Mouse (Mus musculus): Measurements from ENCODE around the gene Mtnr1b. TPM values are rescaled to one million over a fixed set of nuclear protein-coding genes. Genes with fewer than 3 reads are reported as not detected.
"Not testable (repeated sequence)": the region's sequence is repeated elsewhere in the genome, so short reads cannot be mapped to it uniquely, and the experiment has no call there.

The Mtnr1b gene
- total RNA-seq (2014; fragmentation: Nextera tagmentation), result not detected in 2 replicates
- not detected in 2 replicates for total RNA-seq (2017)

DNA sequence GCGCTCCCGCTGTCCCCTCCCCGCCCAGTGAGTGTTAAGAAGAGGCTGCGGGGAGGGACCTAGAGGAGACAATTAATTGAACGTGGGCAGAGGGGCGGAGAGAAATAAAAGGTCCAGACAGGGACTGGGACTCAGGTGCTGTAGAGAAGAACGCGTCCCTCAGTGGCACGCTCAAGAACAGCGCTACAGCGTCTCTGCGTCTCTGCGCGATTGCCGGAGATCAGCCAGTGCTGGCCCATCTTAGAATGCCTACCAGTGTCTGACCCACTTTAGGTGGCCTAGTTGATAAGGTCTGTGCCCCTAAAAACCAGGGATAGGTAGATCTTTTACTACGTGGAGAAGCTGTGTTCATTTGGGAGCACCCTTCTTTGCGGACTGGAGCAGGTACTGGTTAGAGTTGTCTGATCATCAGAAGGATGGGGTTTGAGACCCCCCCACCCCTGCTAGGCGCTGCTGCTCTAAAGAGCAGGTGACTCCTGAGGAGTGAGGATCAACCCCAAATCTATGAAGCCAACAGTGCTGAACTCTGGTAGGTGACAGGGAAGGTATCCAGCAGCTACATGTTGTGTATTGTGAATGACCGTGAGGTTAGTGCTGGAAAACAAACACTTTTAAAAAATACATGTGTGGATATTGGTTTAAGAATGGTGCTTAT lies at the start of gene Mtnr1b:
TSS of gene Mtnr1b (minus strand) at position 51 of the 655 bp plus-strand sequence.
- ATAC-seq (replicated peaks; ENCODE audit: low FRiP score, low TSS enrichment, poor library complexity, severe bottlenecking), result no peak

DNA sequence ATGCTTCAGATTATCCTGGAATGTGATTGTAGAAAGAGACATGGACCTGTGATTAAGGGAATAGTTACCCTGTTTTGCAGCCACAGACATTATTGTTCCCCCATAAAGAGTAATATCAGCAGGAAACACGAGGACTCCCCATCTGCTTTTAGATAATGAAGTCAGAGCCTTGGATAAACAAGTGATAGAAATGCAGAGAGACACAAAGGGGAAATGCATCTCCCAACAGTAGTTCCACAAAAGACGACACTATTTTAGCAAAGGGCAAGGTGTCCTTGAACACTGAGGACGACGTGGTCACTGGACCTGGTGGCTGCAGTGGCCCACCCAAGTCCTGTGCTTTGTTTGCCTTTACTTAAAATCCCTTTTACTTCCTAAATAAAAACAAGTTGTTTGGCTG lies 45.9 kb upstream of the Mtnr1b start:
- no peak for ATAC-seq (replicated peaks; ENCODE audit: low FRiP score, low TSS enrichment, poor library complexity, severe bottlenecking)

DNA sequence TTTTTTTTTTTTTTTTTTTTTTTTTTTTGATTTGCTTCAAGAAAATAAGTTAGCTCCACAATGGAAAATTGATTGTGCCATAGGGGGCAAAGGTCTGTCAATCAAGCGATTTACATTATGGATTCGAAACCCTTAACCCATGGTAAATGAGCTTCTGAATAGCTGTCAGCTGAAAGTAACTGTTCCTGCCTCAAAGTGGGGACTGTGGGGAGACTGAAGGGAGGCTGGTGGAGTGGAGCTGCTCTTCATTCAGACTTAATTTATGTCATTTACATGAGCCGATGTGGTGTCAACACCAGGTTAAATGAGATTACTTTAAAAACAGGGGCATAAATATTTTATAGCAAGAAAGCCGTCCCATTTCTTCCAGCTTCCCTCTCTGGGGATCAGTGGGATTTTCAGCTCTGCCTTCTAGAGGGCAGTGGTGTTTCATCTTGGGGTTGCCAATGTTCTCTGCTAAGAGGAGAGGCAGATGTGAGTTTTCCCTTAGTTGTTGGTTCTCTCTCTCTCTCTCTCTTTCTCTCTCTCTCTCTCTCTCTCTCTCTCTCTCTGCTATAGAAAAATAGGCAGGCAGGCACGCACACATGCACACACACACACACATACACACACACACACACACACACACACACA lies 45.1 kb upstream of the Mtnr1b start:
- ATAC-seq (replicated peaks; ENCODE audit: low FRiP score, low TSS enrichment, poor library complexity, severe bottlenecking), result no peak

DNA sequence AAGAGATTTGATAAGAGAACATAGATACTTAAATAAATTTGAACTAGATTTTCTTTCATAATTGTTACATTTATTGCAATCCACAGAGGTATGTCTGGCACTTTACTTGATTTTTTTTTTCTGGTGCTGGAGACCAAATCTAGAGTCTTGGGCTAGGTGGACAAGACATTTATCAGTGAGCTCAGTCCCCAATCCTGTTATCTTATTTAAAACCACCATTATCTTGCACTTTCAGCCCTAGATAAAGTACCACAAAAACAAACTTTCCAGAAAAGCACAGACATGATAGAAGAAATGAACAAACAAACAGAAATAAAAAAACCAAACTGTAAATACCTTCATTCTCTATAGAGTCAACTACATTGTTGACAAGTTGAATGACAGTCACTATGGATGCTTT lies 42.2 kb upstream of the Mtnr1b start:
- no peak for ATAC-seq (replicated peaks; ENCODE audit: low FRiP score, low TSS enrichment, poor library complexity, severe bottlenecking)

DNA sequence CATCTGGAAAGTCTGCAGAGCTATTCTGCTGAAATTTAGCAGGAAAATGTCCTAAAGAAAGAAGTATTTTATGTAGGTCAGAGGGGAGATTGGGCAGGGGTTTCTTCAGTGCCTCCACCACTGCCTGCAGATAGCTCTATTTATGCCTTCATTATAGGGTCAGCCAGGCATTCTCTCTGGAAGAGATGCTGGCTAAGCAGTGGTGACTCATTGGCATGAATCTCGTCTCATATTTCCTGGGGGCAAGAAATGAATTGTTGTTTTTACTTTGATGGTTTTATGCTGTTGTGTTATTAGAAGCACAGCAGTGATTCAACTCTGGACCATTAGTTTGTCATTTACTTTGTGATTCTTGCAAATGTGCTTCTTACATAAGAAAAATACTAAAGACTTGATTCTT lies 38.4 kb upstream of the Mtnr1b start:
- no peak for ATAC-seq (replicated peaks; ENCODE audit: low FRiP score, low TSS enrichment, poor library complexity, severe bottlenecking)

DNA sequence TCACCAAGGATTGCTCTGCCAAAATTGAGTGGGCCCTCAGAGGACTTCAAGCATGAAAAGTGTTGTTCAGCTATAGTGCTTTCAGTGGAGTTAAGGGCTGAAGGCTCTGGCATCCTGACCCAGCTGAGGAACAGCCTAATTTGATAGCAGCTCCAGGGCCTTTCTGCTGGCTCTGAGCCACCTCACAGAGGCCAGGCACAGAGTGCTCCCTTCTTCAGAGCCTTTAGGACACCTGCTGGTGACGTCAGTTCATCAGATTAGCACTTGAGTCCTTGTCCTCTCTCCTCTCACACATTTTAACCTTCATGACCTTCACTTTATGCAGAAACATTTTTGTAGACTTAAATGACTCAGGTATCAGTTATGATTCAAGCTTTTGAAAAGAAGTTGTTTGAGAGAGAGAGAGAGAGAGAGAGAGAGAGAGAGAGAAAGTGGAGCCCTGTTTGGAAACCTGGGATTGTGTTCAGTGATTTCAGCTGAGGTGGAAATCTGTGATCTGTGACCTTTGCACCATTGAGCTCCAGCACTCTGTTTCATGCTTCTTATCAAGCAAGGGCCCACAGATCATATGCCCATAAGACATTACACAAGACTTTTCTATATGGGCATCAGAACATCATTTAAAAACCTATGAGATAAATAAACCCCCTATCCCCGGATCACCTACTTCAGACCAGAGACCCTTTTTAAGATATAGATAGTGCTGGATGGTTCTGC lies 35.2 kb upstream of the Mtnr1b start:
- no peak for ATAC-seq (replicated peaks; ENCODE audit: low FRiP score, low TSS enrichment, poor library complexity, severe bottlenecking)

DNA sequence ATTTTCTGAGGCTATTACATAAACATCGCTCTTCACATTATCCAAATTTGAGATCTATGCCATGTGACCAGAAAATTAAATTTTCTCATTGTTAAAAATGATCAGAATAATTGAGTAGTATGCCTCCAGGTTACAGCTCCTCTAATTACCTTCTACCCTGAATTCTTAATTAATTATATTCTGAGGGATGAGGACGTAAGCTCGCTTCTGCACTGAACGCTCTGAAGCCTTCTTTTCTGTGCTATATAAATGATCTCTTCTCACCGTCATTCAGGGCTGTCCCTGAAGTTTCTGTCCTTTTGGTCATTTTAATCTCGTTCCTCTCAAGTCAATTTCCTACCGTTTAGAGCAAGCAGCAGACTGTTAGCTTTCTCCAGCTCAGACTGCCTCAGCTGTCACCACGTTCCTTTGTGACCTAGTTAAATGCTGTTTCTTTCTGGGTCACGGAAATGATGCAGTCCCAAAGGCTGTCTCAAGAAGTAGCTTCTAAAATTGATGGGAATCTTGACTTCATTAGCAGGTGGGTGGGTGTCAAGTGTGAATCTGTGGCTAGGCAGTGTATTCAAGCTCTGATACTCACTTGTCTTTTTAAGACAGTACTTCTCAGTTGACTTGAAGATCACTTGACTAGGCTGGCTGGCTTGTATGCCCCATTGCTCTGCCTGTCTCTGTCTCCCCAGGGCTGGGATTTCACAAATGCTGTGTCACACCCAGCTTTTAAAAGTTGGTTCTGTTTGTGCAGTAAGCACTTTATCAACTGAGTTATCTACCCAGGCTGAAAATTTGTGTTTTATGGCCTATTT lies 29.8 kb upstream of the Mtnr1b start:
- no peak for ATAC-seq (replicated peaks; ENCODE audit: low FRiP score, low TSS enrichment, poor library complexity, severe bottlenecking)

DNA sequence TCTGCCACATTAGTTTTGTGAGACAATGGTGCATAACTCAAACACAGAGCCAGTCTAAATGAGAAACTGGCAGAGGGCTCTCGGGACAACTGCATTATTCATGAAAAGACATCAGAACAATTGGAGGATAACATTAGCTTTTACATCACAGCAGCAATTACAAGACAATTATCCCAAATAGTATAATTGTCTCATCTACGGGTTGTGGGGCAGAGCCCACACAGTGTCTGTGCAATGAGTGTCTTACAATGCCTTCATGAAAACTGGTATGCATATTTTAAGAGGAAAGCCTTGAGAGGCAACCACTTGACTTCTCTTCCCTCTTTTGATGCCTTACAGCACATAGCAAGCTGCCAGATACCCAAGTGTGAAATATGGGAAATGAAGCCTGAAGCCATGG lies 23.8 kb upstream of the Mtnr1b start:
- no peak for ATAC-seq (replicated peaks; ENCODE audit: low FRiP score, low TSS enrichment, poor library complexity, severe bottlenecking)

DNA sequence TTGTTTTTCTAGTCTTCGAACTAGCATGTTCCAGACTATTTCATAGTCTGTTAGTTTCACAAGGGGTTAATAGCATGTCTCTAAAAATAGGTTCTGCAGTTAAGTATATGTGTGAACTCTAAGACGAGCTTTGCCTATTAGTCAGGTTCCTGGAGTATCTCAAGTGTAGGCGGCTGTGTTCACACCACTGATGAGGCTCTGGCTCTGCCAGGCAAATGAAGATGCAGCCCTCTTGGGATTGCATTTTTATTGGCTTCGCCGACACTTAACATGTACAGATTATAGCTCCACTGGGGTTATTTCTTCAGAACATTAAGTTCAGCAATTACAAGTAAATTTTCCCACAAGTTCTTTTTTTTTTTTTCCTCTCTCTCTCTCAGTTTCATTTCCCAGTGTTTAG lies 12.4 kb upstream of the Mtnr1b start:
- no peak for ATAC-seq (replicated peaks; ENCODE audit: low FRiP score, low TSS enrichment, poor library complexity, severe bottlenecking)

DNA sequence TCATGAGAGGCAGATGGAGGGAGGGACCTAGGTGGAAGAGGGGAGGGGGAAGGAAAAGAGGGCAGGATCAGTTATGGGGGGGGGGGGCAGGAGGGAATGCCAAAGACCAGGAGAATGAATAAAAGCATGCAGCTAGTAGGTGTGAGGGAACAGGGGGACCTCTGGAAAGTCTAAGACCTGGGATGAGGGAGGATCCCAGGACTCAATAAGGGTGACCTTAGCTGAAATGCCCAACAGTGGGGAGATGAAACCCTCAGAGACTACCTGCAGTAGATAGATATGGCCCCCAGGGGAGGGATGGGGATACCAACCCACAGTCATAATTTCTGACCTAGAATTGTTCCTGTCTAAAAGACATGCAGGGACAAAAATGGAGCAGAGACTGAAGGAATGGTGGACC lies 6.4 kb upstream of the Mtnr1b start:
- no peak for ATAC-seq (replicated peaks; ENCODE audit: low FRiP score, low TSS enrichment, poor library complexity, severe bottlenecking)

DNA sequence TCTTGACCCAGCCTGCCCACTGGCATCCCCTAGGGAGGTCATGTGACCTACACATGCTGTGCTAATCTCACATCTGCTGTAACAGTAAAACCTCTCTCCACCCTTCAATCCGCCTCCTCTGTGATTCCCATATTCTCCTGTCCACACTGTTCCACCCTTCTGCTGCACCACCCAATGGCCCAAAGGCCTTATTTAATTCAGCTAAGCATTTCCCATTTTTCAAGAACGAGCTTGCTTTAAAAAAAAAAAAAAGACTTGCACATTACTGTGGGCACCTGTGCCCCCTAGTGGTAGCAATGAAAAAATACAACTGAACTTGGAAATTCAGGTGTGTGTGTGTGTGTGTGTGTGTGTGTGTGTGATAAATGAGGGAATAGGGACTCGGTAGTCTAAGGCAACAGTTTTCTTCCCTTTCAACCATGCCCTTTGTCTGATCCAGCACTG lies 5.8 kb upstream of the Mtnr1b start:
- ATAC-seq (replicated peaks; ENCODE audit: low FRiP score, low TSS enrichment, poor library complexity, severe bottlenecking), result peak; percentile 75

DNA sequence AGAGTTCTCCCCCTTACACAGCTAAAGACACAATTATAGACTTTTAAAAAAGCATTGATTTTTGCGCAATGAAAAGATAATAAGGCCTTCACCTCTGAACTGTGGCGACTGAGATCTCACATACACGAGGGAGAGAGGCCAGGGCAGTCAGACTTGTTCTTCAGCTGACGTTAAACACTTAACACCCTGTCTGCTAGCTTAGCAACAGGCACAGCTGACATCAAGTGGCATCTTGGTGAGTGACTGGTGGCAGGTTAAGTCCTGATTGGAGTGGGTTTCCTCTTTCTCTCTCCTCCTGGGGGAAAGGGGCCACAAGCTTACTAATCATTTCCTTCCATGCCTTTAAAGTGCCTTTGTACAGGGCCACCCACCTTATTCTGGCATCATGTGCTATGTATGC lies 4.3 kb downstream of the Mtnr1b start:
- ATAC-seq (replicated peaks; ENCODE audit: low FRiP score, low TSS enrichment, poor library complexity, severe bottlenecking), result no peak

DNA sequence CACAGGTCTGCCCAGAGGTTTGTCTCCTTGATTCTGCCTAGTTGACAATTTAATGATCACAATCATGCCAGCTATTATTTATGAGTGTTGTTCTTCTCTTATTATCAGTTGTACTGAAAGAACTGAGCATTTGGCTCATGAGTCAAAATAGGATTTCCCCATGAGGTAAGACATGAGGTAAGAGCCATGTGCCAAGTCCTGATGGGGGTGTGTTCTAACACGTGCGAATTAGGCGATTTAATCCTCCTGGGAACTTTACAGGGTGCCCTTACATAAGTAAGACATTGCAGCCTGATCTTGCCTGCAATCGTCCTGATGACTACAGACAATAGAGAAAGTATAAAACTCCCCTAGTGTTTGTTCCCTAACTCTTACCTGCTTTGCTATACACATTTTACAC lies 4.9 kb downstream of the Mtnr1b start:
- ATAC-seq (replicated peaks; ENCODE audit: low FRiP score, low TSS enrichment, poor library complexity, severe bottlenecking), result no peak

DNA sequence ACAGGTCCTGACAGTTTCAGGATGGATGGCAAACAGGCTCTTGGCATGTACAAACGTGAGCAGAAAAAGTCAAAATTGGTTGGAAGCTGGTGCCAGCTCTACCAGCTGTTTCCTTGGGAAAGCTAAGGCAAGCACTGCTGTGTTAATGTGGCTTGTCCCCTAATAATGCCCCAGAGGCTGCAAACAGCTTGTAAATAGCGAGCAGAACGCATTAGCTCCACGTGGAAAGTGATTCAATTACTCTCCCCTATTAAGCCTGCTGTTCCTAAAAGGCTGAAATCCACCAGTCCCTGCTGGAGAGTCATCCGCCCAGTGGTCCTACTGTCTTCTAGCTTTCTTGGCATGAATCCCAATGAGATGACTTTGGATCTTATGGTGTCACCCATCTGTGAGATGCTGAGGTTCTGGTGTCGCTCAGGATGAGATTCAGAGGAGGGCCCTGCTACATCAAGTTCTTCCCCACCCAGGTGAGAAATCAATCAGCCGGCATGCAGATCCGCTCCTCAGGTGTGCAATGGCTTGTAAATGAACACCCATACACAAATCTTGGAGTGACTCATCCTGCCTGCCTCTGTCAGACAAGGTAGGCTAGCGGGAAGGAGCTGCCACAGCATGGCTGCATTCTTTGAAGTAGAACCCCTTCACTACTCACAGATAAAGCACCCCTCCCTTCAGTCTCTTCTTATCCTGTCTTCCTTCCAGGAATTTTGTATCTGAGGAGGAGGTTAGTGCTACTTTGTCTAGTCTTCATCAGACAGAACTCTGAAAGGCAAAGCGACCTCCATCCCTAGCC lies 7.9 kb downstream of the Mtnr1b start:
- no peak for ATAC-seq (replicated peaks; ENCODE audit: low FRiP score, low TSS enrichment, poor library complexity, severe bottlenecking)

DNA sequence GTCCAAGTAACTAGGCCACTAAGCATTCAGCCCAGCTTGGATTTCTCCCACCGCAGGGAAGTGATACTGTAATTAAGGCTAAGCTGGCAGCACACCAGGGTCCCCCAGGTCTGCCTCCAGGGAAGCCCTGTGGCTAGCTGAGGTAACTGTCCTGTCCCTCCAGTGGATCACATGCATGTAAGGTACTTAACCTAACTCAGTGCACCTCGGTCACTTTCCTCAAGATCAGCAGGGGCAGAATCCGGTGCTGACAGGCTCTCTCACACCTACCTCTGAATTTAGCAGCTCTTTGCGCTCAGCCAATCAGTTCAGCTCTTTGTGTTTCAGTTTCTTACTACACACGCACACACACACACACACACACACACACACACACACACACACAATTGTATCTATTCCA lies 13.0 kb downstream of the Mtnr1b start:
- ATAC-seq (replicated peaks; ENCODE audit: low FRiP score, low TSS enrichment, poor library complexity, severe bottlenecking), result no peak

DNA sequence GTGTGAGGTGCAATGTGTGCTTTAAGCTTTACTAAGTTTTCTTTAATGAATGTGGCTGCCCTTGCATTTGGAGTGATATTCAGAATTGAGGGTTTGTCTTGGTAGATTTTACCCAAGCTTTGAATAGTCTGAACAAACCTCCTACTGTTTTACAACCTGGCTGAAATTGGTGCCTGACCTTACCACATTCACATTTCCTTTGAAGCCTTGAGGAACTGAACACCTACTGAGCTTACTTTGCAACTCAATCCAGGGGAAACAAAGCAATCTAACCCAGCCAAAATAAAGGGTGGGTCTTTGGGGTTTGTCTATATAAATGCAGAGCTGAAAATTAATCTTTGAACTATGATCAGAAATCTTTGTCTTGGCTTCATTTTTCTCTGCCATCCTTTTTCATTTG lies 23.6 kb downstream of the Mtnr1b start:
- no peak for ATAC-seq (replicated peaks; ENCODE audit: low FRiP score, low TSS enrichment, poor library complexity, severe bottlenecking)

DNA sequence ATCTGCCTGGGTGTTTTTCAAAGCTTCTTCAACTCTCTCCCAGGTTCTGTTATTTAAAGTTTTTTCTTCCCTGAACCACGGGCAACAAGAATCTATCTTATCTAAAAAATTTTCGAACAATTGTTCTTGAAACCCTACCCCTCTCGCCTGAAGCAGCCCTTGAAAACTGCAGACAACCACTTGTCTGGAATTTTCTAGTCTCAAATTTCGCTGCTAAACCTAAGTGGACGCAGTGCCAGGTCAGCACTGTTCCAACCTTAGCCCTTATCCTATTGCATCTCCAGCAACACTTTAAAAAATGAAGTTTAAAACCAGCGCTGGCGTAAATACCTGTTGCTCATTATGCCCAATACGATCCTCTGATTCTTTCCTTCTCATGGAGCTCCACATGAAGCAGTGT lies 29.0 kb downstream of the Mtnr1b start:
- ATAC-seq (replicated peaks; ENCODE audit: low FRiP score, low TSS enrichment, poor library complexity, severe bottlenecking), result no peak

DNA sequence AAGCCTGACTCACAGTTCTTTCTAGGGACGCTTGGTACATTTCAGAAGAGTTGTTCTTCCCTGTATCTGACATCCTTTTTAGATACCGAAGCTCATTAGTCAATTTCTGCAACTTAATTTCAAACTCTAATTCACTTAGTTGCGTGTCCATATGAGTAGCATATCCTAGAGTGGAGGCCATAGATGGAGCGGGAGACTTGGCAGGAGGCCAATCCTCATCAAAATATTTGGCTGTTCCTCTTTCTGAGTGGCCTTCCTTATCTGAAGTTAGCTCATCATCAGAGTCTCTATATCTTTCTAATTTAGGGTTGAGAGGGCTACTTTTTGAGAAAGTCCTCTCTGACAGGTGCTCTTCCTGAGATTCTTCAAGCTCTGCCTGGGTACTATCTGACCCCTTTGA lies 29.4 kb downstream of the Mtnr1b start:
- ATAC-seq (replicated peaks; ENCODE audit: low FRiP score, low TSS enrichment, poor library complexity, severe bottlenecking), result not testable (repeated sequence)

Measured in megakaryocyte-erythroid progenitor cell, adult 5-6 weeks (primary cell).